Mouse (Mus musculus): Measurements from ENCODE around the gene Krt77.

The Krt77 gene

DNA sequence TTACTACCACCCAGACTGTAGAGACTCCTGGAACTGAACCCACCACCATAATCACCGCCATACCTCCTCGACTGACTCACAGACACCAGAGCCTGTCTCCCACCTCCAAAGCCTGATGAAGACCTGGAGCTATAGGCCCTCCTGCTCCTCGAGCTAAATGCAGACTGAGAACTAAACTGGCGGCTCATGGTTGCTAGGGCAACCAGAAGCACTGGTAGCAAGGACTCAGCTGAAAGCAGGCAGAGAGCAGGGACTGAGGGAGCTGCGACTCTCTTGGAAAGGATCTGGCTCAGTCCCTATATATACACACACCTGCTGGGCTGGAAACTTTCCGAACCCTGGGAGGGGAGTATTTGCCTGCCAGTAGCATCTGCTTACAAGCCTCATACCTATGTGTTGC is at the start of gene Krt77:
Gene Krt77 (minus strand): TSS at position 275 of the 400 bp plus-strand sequence.
- no peak for DNase-seq

DNA sequence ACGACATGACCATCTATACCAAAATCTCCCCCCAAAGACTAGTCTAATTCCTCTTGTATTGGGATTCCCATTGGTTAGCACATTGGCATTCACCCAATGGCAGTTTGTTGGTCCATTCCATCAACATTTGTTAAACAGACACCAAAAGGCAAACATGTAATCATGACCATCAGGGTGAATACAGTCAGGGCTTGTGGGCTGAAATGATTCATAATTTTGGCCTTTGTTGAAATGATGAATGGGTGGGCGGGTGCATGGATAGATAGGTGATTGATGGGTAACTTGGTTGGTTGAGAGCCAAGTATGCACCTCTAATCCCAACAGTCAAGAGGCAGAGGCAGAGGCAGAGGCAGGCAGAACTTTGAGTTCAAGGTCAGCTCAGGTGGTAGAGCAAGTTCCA is 46.6 kb upstream of the Krt77 start:
- no peak for DNase-seq

DNA sequence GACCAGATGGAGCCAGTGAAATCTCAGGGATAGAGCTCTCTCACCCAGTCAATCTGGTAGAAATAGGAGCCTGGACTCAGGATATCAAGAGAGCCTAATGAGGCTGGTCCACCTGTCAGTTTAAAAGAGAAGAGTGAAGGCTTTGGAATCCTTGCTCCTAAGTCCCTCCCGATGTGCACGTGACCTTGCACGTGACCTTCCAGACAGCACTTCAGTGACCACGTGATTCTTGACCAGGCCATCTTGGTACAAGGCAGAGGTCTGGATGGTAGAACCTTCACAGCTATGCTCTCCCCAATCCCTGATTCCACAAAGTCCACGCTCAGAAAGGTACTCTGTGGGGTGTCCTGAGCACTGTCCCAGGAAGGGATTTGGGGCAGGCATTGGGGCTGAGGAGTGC is 35.3 kb upstream of the Krt77 start:
- no peak for DNase-seq

DNA sequence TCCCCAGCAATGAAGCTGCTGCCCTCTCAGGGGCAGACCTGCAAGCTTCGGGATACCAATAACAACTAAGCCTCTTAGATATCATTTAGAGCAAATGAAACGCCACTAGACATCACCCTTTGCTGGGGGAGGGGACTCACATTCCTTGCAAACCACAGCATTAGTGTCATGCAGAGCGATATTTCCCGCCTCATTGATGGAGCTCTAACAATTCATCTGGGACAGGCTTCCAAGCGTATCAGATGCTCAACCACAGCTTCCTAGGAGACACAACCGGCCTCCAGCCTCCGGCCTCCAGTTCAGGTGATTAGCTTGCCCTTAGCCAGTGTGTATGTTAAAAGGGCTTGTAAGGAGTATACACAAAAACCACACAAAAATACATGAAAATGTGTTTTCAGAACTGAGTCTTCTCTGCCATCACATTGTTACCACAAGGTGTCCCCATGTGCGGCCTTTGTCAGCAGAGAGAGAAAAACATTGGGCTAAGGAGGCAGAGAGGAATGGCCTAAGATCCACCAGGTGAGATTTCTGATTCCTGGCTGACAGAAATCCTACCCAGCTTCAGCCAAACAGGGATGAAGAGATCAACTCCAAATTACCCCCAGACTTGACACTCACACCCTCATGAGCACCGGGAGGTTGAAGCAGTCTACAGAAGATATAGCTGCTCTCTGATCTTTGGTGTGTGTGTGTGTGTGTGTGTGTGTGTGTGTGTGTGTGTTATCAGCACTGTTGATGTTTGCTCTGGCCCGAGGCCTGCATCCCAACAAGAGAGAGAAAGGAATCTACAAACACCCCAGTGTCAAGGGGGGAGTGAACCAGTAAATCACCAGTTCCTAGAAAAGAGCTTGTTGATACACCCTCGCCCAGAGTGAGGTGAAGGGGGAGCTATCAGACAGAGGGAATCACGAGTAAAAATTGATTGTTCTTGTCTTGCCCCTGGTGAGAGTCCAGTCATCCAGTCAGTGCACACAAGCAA is 33.0 kb upstream of the Krt77 start:
- no peak for DNase-seq

DNA sequence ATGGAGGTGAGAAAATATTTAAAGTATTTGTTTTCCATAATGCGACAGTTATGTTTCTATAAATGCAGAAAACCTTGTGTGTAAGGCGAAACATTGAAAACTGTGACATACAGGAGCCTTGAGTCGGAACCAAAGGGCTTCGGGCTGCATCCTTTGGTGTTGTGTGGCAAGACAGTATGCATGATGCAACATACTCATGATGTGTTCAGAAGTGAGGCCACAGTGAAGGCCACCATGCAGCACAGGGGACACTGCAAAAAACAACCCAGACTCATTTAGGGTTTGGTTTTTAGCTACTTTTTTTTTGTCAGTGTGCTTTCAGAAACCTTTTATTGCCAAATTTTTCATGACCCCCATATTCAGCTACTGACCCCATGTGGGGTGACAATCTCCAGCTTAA is 25.7 kb upstream of the Krt77 start:
- DNase-seq: no peak

DNA sequence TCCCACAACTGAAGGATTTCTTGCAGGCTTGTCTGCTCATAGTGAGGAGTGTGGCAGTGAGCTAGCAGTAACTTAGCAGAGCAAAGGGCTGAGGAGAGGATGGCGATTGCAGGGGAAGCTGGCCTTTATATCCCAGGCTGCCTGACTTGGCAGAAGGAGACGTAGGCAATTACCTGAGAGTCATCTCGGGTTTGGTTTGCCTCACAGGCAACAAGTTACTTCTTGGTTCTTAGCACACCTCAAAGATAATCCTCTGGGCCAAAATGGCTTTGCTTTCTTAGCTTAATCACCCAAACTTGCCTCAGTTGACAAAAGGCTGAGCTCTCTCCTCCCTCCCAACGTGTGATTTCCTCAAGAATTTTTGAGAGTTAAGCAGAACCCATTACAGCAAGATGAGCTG is 23.3 kb upstream of the Krt77 start, which contains the start of gene Krt76:
Gene Krt76 (minus strand): TSS at position 101 of the 400 bp plus-strand sequence.
- no peak for DNase-seq

DNA sequence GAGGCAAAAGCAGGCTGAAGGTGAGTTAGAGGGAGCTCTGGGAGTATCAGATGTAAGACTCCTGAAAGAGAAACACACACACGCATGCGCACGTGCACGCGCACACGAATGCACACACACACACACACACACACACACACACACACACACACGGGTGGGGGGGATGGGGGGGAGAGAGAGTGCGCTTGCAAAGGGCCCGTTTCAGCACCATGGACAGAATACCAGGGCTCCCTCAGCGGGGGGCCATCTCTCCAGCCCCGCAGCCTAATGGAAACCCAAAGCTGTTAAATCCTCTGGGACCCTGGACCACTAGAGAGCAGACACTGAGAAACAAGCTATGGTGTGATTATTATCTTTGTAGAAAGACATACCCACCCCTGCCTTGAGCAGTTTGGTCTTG is 10.3 kb upstream of the Krt77 start:
- peak; percentile 11 for DNase-seq

DNA sequence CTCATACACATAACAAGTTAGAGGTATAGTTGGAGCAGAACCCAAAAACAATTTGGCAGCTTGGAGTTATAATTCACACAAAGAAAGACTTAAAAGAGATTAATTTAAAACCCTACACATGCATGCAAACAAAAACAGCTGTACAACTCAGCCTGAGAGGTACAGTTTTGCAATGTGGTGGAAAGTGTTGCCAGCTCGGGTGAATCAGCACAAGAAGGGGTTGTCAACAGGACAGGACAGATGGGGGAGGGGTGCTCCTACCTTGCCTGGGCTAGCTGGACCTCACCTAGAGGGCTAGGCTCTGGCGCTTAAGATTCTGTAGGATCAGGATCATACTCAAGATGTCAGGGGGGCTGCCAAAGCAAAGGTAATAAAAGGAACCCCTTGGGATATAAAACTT is 8.5 kb upstream of the Krt77 start:
- no peak for DNase-seq

DNA sequence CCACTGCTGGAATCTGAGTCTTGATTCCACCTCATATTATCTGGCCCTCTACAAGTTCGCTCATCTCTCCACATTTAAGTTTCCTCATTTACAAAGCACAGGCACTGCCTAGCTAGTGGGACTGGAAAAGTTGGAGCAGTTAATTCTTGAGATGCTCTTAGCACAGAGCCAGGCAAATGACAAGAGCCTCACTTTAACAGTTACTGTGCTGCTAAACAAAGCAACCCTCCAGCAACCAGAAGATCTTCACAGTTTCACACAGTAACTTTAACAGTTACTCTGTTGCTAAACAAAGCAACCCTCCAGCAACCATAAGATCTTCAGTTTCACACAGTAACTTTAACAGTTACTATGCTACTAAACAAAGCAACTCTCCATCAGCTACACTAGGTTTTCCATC is 4.9 kb upstream of the Krt77 start:
- DNase-seq: no peak

DNA sequence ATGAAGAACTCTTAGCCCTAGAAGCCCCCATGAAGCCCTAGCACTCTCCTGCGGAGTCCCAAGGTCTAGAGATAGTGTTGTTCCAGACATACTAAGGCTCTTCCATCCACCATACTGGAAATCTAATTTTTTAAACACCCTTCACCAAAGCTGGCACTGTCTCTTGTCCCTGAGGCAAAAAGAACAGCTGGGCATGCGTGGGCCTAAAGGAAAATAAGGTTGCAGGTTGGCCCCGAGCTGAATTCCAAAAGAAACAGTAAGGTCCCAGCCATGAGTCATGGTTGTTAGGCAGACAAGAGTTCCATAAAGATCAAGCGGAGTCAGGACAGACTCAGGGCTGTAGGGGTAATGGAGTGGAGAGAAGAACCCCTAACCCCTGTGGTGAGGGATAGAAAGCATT is 3.7 kb upstream of the Krt77 start:
- no peak for DNase-seq

DNA sequence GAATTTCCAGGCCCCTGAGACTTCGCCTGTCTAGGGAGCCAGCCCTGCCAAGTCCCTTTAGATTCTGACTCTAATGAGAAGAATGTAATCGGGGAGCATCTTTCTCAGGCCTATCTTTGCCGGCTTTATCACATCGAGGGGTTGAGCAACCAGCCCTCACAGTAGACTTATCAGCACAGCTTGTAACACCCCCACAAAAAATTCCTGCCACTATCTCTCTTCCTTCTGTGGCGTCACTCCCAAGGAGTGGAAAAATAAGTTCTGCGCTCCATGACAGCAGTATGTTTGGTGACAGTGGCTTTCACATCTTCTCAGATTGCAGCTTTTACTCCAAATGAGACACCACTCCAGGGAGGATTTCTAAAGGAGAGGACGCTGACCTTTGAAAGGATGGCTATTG is 2.8 kb downstream of the Krt77 start:
- DNase-seq: no peak

DNA sequence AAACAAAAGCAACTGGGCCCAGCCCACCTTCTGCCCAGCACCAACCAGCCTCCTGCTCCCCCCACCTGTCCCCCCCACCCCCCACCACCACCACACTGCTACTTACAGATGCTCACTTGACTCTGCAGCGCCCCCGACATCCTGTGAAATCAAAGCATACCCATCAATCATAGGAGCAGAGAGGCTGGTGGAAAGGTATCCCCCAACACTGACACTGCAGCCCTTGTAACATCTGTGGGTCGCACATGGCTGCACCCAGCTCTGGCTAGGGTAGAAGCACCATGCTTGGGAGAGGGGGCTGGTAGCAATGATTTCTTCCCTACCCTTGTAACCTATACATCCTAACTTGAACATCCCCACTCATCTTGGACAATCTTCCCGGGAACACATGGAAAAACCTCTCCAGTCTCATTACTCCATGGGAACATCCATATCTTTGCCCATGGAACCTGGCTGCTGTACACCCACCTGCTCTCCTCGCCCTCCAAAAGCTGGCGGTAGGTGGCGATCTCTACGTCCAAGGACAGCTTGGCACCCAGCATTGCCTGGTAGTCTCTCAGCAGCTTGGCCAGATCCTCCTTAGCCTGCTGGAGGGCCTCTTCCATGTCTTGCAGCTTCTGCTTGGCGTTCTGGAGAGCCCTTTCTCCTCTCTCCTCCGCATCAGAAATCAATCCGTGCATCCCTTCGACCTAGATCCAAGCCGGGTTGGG is 8.9 kb downstream of the Krt77 start:
- no peak for DNase-seq

DNA sequence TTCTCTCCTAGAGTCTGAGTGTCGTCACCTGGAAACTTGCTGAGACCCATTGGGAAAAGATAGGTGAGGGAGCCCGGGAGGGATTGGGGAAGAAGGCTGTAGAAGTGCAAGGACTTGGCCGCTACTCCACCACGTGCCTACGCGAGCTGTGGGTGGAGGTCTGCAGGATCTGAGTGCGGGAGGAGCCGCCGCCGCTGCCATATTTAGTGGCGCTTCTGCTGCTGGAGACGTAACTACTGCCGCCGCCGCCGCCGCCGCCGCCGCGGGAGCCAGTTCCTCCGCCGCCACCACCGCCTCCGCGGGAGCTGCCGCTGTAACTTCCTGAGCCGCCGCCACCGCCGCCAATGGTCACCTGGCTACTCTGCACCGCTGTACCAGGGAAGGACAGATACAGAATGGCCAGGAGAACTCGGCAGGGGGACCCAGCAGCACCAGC is 9.8 kb downstream of the Krt77 start:
- peak; percentile 40 for DNase-seq

DNA sequence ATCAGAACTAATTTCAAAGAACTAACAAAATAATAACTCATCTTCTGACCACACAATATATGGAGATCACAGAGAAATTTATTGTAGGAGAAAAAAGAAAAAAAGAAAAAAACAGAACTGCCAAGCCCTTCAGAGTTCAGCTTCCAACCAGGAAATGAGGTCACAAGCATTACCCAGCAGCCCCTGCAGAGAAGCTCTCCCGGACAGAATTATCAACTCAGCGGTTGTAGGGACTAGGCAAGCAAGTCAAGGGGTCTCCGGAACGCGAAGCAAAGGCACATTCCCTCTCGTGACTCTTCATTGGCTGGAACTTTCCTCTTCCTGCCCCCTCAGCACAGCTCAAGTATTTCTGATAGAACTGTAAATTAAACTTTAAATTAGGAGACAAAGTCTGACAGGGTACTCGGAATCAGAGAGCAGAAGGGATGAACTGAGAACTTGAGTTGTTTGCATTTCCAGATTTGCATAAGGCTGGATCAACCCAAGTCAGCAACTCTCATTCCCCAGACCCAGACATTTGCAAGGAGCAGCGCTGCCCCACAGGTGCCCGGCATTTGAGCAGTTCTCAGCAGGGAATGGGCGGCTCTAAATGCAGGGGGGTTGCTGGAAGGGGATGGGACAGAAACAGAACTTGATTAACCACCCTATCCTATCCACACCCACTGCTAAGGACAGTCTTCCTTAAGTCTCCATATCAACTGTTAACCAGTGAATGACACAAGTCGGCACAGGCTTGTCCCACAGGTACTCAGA is 10.7 kb downstream of the Krt77 start:
- DNase-seq: no peak

DNA sequence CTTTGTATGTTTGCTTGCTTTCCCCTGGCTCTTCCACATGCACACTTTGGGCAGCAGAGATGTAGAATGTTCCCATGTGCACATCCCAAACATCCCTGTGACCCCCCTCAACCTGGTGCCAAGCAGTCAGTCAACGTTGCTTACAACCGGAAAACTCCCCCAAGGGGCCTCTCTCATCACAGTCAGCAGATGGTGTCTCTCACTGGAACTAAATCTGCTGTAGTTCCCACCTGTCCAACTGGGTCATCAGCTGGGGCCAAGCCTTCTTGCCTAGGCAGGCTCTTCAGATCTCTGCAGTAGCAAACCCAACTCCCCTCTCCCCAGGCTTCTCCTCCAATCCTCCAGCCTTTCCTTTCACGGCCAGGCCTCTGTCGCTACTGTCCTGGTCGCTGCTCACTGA is 12.8 kb downstream of the Krt77 start:
- no peak for DNase-seq

DNA sequence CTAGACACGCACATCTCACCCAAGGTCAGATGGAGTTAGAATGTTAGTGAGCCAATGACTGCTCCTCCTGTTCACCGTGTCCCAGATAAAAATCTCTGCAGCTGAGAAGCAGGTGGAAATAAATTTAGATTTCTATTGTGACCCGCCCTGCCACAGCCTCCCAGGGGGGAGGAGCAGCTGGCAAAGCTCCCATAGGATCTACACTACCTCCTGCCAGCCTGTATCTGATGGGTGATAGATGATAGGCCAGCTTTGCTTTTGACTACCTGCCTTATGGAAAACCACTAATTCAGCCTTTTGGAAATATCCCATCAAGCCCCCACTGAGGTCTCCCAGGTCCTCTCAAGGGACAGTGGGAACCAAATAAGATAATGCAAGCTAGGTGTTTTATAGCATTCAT is 13.8 kb downstream of the Krt77 start:
- no peak for DNase-seq

DNA sequence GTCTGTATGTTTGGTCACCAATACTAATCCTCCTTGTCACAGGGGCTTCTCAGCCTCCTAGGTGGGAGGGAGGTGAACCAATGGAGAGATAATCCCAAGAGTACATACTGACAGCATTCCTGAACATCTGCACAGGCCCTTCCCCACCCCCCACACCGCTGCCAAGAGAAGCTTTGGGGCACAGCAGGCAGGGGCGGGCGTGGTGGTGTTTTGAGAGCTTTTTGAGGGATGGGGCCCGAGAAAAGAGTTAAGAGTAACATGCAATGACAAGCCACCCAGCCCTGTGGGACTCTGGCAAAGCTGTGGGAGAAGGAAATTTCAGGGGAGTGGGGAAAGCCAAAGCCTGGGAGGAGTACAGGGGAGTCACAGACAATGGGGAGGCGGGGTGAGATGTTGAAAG is 15.2 kb downstream of the Krt77 start:
- no peak for DNase-seq

DNA sequence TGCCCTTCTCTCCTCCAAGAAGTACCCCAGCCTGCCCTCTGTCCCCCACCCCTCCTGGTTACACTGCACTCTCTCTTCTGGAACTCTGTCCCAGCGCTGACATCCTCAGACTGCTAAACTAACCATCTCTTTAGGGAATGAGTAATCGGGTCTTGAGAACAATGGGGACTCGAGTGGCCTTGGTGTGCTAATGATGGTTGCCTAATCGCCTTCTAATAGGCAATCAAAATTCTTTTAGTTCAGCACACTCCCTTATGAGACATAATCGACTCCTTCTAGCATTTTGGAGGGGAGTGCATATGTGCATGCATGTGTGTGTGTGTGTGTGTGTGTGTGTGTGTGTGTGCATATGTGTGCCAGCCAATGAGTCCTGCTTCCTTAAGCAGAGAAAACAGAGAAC is 16.9 kb downstream of the Krt77 start:
- no peak for DNase-seq

DNA sequence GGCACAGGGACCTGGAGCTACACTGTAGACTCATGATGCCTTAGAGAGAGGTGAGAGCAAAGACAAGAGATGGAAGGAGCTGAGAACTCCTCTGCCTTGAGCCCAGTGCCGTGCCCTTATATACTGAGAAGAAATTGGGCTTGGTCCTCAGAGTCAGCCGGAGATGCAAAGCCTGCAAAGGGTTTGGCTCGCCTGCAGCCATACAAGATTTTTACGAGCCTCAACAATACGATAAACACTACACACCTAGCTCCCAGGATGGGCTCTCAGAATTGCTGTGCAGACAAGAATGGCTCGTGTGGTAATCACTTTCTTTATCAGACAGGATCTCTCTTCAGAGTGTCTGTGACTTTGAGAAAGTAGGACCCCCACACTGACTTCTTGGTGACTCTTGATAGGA is 18.8 kb downstream of the Krt77 start, which contains the start of gene Krt1:
Gene Krt1 (minus strand): TSS at position 101 of the 400 bp plus-strand sequence.
- no peak for DNase-seq

DNA sequence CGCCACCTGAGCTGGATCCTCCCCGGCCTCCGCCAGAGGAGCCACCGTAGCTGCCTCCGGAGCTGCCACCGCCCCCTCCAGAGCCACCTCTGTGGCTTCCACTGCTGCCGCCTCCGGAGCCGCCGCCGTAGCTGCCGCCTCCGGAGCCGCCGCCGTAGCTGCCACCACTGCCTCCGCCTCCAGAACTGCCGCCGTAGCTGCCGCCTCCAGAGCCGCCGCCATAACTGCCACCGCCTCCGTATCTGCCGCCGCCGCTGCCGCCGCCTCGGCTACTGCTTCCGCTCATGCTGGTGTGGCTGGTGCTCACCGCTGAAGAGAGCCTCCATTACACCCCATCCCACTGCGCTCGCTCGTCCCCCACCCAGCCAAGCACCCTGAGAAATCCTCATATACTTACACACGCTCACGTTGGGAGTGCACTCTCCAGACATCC is 23.5 kb downstream of the Krt77 start:
- DNase-seq: peak; percentile 48

DNA sequence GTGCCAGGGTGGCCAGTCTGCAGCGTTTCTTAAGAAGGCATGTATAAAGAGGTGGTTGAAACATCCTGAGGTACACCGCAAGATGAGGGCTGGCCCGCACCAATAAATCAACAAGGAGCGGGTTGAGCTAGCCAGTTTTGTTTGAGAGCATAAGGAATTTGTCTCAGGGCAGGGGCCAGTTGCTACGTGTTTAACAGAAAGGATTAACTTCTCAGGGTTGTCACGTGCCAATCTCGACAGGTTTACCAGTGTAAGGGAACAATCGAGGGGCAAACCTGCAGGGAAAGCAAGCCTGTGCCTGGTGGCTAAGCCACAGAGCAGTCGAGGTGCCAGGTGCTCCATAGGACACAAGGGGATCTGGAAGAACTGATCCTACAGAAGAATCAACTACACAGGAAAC is 26.3 kb downstream of the Krt77 start:
- no peak for DNase-seq

DNA sequence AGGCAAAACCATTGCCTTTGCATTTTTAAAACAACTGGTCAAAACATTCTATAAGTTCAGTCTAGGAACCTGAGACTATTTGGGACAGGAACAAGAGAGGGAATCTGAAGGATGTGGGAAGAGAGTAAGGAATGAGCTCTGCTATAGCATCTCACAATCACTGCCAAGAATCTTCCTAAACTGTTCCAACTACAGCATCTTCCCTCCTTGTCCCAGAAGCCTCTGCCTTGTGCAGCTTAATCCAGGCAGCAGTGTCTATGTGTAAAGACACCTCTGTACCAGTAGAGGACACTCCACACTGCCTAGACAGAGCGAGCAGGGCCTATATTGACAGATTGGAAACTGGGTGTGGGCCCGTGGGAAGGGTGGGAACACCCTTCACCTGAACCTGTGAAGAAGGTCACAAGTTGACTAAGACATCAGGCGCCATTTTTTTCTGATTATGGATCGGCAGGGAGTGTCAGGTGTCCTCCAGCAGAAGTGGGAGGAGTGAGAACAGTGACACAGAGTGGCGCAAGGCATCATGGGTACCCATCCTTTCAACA is 34.6 kb downstream of the Krt77 start:
- no peak for DNase-seq

DNA sequence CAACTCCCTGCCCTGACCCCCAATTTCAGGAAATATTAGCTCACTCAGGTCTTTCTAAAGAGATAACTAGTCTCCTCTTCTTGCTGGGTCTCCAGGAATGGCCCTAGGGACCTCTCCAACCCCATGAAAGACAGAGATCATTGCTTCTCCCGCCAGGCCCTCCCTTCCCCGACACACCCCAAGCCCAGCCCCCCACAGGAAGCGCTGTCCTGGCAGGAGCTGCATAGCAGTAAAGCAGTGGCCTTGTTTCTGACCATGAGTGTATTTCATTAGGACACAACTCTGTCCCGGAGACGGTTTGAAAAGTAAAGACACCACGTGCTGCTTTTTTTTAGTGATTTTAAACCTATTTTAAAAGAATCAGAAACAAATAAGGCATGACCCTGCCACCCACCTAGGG is 36.4 kb downstream of the Krt77 start:
- DNase-seq: no peak
